Mouse (Mus musculus): ENCODE results near the gene Hist1h2bh.

Gene Hist1h2bh

DNA sequence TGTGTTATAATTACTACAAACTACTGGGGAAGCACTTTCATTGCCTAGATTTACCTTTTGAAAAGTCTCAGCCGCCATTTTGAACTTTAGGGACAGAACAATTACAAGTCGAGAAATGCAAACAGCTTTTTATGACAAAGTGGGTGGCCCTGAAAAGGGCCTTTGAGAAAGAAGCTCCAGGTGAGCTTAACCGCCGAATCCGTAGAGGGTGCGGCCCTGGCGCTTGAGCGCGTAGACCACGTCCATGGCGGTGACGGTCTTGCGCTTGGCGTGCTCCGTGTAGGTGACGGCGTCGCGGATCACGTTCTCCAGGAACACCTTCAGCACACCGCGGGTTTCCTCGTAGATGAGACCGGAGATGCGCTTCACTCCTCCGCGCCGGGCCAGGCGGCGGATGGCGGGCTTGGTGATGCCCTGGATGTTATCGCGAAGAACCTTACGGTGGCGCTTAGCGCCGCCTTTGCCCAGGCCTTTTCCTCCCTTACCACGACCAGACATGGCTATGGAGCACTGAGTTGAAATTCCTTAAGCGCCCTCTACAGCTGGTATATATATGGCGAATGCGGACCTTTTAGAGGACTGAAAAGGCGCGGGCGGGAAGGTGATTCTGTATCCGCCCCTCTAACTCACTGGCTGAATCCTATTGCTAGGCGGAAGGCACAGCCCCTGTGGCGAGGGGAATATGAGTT, 8.1 kb upstream of the Hist1h2bh start, which contains the start of gene Hist1h4f:
Gene Hist1h4f (minus strand): TSS at position 503 of the 689 bp plus-strand sequence.
- WGBS: 1% methylated on average over 47 of the region's 47 CpGs

DNA sequence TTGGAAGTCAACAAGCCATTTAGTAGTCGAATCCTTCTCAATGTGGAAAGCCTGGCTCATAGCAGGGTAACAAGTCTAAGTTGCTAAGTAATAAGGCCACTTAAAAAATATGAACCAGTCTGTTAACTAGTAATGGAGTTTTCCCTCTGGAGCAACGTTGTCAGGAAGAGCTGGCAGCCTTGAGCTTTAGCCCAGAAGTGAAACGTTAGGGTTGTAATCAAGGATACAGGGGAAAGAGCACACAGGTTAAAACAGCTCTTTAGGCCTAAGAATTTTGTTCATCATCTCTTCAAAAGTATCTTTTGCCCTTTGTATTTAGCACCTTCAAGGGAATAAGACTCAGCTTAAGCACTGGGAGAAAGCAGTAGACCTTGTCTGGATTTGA, 7.6 kb upstream of the Hist1h2bh start:
- 9% methylated on average over 3 of the region's 3 CpGs for WGBS

DNA sequence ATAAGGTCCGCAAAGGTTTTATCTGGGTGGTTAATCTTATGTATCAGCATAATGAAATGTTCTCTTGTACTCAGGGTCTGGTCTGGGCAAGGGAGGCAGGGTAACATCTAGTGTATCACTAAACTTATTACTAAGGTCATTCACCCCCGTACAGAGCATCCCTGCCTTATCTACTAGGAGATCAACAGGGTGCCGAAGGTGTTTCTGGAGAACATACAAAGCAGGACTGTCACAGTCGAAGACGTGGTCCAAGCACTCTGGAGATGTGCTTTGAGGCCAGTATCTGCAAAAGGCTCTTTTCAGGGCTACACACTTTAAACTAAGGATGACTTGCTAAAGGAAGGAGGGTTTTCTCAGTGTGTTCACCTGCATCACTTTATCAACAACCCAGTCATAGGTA, 3.5 kb upstream of the Hist1h2bh start:
- 86% methylated on average over 5 of the region's 5 CpGs for WGBS

DNA sequence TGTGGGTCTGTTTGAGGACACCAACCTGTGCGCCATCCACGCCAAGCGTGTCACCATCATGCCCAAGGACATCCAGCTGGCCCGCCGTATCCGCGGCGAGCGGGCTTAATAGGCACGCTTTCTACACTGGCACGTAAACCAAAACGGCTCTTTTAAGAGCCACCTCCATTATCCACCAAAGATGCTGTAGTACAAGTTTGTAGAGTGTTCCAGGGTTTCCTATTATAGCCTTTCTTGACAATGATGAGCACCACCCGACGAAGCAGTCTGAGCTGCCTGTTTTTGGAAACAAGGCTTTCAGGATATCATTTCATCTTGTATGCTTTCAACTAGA, 1.6 kb upstream of the Hist1h2bh start:
- 0% methylated on average over 13 of the region's 14 CpGs for WGBS

DNA sequence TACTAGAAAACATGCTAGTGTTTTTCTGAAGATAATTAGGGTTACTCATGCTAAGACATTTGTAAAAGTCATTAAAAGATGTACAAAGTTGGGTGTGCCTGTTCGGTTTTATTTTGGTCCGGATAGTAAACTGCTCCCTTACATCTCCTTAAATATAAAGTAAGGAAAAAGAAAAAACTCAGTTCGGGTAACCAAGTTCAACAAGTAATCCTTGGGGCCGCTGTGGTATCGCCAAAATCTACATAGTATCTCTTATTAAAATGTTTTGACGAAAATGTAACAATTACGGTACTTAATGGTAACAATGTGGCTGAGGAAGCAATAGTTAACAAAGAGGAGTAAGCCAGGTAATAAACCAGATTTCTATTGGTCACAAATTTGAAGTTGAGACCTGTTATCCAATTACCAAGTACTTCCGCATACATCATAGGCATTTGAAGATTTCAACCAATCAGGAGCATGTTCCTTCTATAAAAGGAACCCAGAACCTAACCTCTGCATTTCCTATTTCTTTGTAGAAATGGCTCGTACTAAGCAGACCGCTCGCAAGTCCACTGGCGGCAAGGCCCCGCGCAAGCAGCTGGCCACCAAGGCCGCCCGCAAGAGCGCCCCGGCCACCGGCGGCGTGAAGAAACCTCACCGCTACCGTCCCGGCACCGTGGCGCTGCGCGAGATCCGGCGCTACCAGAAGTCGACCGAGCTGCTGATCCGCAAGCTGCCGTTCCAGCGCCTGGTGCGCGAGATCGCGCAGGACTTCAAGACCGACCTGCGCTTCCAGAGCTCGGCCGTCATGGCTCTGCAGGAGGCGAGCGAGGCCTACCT, 984 bp upstream of the Hist1h2bh start, which contains the start of gene Hist1h3f:
Gene Hist1h3f (plus strand): TSS at position 88 of the 822 bp plus-strand sequence.
- 1% methylated on average over 30 of the region's 45 CpGs for WGBS

DNA sequence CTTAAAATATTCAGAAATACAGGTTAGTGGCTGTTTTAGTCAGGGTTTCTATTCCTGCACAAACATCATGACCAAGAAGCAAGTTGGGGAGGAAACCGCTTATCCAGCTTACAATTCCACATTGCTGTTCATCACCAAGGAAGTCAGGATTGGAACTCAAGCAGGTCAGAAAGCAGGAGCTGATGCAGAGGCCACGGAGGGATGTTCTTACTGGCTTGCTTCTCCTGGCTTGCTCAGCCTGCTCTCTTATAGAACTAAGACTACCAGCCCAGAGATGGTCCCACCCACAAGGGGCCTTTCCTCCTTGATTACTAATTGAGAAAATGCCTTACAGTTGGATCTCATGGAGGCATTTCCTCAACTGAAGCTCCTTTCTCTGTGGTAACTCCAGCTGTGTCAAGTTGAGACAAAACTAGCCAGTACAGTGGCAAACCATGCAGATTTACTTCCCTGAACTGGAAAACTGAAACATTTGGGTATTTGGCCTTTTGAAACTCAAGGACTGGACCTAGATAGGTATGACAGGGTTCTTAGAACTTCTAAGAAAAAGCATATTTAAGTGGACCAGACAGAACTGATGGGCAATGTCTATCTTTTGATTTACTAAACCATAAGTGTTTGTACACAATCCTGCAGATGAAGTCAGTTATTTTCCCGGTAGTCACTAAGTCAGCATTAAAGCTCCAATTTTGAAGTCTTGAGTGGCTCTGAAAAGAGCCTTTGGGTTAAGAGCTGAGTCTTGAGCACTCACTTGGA, 789 bp downstream of the Hist1h2bh start:
- 14% methylated on average over 3 of the region's 3 CpGs for WGBS

DNA sequence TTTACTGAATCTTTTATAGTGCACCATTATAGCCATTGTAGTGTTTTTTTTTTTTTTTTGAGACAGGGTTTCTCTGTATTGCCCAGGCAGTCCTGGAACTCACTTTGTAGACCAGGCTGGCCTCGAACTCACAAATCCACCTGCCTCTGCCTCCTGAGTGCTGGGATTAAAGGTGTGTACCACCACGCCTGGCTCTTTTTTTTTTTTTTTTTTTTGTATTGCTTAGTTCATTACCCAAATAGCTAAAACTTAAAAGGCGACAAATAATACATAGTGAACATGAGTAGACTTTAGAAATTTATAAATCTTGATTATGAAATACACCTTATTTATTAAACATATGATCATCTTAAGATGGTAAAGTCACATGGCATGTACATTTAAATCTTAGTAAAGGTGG, 1.7 kb downstream of the Hist1h2bh start:
- WGBS: 88% methylated on average over 3 of the region's 3 CpGs

DNA sequence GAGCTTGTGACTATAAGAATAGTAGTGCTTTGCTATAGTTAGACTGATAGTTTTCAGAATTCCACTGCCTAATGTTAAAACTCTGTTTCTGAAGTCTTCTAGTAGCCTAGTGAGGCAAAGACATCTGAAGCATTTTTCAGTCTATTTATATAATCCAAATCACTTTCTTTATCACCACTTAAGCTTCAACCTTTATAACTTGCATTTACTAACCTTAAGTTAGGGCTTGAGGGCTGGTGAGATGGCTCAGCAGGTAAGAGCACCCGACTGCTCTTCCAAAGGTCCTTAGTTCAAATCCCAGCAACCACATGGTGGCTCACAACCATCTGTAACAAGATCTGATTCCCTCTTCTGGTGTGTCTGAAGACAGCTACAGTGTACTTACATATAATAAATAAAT, 3.4 kb downstream of the Hist1h2bh start:
- WGBS: 69% methylated on average over 1 of the region's 1 CpGs

DNA sequence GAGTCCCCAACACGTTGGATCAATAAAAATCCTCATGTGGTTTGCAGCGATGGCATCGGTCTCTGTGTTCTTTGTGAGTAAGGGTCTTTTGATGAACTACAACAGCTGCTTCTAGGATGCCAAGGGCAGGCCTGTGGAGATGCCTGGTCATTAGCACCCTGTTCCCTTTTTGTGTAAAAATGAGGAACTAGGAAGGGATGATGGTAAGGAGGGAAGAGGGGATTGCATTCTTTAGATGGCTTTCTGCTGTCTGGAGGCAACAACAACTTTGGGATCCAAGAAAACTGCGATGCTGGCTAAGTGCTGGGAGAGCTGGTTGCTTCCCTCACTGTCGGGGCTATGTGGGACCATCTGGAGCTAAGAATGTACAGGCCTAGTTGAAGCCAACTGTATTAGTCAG, 4.9 kb downstream of the Hist1h2bh start:
- 73% methylated on average over 5 of the region's 5 CpGs for WGBS

DNA sequence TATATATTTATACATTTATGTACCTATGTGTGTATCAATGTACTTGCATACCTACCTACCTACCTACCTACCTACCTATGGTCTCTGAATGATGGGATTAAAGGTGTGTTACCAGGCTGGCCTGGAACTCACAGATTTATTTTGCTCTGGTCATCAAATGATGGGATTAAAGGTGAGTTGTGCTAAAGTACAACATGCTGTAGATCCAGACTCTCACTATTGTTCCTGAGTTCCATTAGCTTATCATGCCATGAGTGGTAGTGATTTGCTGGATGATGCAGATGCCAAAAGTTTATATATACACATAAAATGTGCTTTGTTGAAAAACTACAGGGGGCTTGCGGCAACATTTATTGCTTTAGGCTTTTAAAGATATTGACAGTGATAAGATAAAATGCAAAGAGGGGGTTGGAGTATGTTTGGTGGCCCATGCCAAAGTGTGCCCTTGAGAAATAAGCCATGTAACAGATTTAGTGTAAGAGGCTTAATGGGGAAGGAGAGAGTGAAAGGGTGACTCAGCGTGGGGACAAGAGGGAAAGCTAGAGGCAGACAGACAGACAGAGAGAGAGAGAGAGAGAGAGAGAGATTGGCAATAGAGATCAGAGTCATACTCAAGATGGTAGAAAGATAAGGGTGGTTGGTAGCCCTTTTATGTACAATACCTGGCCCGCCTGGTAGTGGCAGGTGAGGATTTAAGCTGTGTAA, 6.0 kb downstream of the Hist1h2bh start:
- WGBS: 85% methylated on average over 3 of the region's 3 CpGs

DNA sequence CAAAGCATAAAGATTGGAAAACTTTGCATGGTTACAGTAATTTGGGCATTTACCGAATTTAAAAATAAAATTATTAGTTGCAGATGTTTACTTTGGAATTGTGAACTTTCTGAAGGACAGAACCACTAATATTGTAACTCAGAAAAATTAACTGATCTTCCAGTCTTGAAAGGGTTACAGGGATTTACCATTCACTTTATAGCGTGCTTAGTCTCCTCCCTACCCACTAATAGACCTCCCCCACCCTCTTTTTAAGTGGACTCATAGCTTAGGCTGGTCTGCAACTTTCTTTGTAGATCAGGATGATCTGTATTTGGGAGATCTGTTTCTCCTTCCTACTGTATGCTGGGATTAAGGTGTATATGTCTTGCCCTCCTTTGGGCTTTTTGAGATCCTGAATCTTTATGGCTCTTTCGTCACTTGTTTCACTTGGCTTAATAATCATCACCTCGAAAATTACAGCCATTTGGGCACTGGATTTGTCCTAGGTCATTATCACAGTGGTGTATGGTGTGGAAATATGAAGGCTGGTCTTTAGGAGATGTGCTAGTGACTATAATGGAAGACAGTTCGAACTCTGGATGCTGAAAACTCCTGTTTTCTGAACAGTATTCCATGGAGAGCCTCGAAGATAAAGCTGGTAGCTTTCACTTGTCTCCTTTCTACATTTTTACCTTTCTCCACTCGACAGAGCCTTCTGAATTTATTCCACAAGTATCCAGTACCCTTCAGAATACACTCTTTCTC, 6.9 kb downstream of the Hist1h2bh start:
- 22% methylated on average over 7 of the region's 7 CpGs for WGBS

DNA sequence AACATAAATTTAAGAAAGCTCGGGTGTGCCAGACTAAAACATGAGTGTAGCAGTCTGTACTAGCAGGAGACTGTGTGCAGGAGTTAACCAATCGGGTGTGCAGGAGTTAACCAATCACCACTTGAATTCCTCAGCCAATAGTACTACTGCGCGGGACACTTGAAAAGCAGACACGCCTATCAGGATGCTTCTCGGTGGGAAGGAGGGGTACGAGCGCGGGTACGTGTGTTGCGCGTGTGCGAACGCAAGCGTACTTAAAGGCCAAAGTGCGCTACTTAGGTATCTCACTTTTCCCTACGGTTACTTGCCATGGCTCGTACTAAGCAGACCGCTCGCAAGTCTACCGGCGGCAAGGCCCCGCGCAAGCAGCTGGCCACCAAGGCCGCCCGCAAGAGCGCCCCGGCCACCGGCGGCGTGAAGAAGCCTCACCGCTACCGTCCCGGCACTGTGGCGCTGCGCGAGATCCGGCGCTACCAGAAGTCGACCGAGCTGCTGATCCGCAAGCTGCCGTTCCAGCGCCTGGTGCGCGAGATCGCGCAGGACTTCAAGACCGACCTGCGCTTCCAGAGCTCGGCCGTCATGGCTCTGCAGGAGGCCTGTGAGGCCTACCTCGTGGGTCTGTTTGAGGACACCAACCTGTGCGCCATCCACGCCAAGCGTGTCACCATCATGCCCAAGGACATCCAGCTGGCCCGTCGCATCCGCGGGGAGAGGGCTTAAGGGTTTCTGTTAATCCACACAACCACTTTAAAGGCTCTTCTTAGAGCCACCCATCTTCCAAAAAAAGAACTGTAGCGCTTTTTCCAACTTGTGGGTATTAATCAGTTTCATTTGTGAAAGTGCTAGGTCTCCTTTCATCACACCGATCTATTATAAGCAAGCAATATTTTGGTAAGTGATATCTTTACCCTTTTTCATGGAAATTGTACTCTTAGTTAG, 7.8 kb downstream of the Hist1h2bh start, which contains the start of gene Hist1h3g:
Gene Hist1h3g (plus strand): TSS at position 286 of the 939 bp plus-strand sequence.
- under 1% methylated on average over 58 of the region's 62 CpGs for WGBS

DNA sequence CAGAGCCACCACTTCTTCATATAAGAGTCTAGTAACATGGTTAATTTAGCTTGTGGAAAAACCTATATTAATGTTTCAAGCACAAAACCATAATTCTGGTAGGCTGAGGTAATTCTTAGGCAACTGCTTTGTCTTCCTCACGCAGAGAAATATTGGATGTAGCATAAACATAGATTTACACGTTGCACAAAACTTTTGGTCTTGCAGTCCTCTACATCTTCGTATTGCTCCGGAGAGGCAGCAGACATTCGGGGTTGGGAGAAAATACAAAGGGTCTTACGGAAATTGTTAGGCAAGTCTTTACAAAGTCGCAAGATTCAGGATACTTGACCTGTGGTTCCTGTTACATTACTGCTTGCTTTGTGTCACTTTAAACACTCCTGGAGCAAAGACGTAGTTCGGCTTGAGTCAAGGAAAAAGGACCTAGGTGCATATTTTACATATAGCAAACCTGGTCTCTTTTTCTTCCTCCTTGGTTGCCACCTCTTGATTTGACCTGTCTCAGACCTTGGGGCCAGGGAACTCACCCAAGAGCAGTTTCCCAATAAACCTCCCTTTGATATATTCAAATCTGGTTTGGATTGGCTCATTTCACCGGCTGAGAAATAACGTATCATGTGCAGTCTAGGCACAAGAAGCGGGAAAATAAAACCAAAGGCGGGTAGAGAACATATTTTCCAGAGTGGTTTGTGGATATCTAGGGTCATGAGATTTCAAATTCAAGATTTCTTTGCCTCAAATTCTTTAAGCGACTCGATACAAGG, 8.6 kb downstream of the Hist1h2bh start:
- under 1% methylated on average over 15 of the region's 15 CpGs for WGBS

DNA sequence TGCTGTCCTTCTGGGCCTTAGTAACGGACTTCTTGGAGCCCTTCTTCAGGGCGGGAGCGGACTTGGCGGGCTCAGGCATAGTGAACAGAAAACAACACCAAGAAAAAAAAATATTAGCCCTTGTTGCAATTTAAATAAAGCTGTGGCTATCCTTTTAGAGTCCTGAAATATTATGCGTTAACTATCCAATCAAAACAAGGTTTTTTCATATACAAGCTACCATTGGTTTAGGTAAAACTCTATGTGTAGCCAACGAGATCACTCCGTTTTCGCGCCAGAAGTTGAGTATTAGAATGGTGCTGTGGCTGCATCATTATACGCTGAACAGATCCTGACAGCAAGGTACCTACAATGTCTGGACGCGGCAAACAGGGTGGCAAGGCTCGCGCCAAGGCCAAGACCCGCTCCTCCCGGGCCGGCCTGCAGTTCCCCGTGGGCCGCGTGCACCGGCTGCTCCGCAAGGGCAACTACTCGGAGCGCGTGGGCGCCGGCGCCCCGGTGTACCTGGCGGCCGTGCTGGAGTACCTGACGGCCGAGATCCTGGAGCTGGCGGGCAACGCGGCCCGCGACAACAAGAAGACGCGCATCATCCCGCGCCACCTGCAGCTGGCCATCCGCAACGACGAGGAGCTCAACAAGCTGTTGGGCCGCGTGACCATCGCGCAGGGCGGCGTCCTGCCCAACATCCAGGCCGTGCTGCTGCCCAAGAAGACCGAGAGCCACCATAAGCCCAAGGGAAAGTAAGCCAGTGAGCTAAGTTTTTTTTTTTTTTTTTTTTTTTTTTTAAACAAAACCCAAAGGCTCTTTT, 9.4 kb downstream of the Hist1h2bh start, which contains the start of gene Hist1h2af:
Gene Hist1h2af (plus strand): TSS at position 347 of the 808 bp plus-strand sequence.
- WGBS: under 1% methylated on average over 29 of the region's 53 CpGs

DNA sequence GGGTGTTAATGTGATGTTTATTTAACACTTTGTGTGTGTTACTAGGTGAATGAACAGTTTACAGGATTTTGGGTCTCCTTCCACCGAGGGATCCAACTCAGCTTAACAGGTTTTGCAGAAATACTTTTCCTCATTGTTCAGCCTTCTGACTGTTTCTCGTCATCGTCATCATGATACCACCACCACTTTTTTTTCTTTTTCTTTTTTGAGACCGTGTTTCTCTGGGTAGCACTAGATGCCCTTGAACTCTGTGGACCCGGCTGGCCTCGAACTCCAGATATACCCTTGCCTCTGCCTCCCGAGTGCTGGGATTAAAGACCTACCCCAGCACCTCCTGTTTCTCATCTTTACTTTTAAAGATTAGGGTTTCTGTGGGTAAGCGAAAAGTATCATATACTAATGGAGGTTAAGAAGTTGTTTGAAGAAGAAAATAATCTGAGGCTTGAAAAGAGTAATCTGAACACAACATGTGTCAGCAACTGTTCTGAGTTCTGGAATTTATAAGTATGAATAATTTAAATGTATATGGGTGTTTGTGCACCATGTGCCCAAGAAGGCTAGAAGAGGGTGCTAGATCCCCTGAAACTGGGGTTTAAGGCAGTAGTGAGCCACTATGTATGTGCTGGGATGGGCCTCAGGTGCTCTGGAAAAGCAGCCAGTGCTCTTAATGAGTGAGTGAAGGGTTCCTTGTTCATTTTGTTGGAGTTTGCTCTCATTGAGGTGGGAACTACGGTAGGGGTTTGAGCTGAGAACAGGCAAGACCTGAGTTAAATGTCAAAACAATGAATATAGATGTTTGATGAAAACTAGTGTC, 10.7 kb downstream of the Hist1h2bh start:
- WGBS: 10% methylated on average over 9 of the region's 9 CpGs

DNA sequence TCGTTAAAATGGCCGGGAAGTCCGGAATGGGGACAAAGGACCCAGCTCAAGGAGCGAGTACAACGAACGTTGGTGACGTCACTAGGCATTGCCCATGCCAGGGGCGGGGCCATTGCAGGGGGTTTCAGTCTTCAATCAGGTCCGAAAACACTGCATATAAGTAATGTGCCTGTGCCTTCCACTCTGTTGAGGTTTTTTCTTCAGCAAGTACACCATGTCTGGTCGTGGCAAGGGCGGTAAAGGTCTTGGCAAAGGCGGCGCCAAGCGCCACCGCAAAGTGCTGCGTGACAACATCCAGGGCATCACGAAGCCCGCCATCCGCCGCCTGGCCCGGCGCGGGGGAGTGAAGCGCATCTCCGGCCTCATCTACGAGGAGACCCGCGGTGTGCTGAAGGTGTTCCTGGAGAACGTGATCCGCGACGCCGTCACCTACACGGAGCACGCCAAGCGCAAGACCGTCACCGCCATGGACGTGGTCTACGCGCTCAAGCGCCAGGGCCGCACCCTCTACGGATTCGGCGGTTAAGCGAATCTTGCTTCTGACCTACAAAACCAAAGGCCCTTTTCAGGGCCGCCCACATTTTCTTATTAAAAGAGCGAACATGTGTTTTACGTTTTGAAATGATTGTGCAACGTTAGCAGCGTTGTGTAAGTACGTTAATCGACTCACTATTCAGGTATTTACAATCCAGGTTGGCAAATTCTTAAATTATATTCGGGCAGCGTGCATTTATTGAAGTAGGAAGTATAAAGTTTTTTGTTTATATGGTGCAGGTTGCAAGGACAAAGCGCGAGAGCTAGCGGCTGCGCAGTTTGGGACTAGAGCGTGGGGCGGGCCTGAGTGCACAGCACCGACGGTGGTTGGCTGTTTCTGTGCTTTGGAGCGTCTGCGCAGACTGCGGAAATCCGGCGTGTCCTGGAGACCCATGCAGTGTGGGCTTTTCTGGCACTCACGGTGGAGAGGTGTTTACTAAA, 12.0 kb downstream of the Hist1h2bh start, which contains the start of gene Hist1h4h:
Gene Hist1h4h (plus strand): TSS at position 150 of the 975 bp plus-strand sequence.
- WGBS: under 1% methylated on average over 61 of the region's 70 CpGs
